Mouse (Mus musculus) cerebellum, adult 2 months (tissue): ENCODE results near the gene Atxn1.

Source experiments
- CTCF ChIP-seq: fragments of 200-500 bp; IDR thresholded peaks from 2 replicates; pipeline ENCODE4 v1.5.1; 2011; ENCODE audit warnings: low read depth, mild to moderate bottlenecking, control low read depth, low read length, moderate library complexity, borderline replicate concordance; ENCODE audit not compliant: insufficient read depth
- POLR2A ChIP-seq: fragments of 200-500 bp; IDR thresholded peaks from 2 replicates; pipeline ENCODE4 v1.6.1; 2011; ENCODE audit warnings: low read length, control low read depth, borderline replicate concordance; ENCODE audit not compliant: insufficient read depth

DNA sequence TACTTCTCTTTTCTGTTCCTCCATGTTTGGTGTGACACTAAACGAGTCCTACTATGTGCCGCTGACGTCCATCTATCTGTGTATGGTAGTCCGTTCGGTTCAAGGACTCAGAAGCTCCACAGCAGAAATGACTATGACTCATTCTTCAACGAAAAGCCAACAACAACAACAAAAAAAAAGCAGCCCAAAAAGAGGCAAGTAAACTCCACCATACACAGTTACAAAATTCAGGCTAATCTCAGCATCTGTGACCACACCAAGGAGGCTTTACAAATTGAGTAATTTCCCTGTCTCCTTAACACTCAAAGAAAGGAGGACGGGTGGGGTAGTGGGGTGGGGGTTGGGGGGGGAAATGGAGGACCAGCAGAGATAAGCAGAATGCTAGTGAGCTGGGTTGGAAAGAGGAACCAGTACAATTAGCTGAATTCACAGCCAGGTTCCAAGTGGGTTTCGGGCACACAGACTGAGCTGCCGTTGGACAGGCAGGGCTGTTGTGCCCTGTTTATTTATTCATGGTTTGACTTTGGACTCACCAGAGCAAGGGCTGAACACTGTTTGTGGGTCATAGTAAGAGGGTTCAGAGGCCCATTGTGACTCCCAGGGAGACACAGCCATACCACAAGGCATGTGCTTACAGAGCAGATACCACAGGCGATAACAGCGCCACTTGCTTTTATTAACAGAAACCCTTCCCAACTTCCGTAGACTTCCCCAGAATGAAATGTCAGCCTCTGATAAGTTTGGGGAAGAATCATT lies 61.1 kb downstream of the Atxn1 start:
- TF ChIP-seq POLR2A (no peak), CTCF (no peak)
